Mouse (Mus musculus): ENCODE data around the gene Stam2. TPM values are rescaled to one million over a fixed set of nuclear protein-coding genes. Genes with fewer than 3 reads are reported as not detected.
A peak's percentile ranks its signal among the peaks of the same experiment; 100 is the strongest.

The Stam2 gene
- polyA plus RNA-seq, 2 experiments, result 17.2 to 33.1 TPM

GRCm38 (mm10) chr2:52694604-52695003 lies 47.5 kb downstream of the Stam2 start:
- 81% methylated on average over 6 of the region's 6 CpGs for WGBS
- ATAC-seq (ENCODE audit: low FRiP score, low read depth) (no peak), DNase-seq (ENCODE audit: low spot score) (no peak)
- Histone ChIP-seq H3K27ac (replicated peaks; ENCODE audit: low read depth, low read length) (no peak overlapping the region), H3K4me2 (replicated peaks; ENCODE audit: low read depth, low read length, severe bottlenecking) (no peak overlapping the region), H3K9me3 (ENCODE audit: control insufficient read depth, low read length) (no peaks in the 10 kb centered on the region), H3K9ac (ENCODE audit: low read depth, low read length, severe bottlenecking) (no peak overlapping the region), H3K27me3 (ENCODE audit: control insufficient read depth, insufficient read depth, low read length) (no peaks in the 10 kb centered on the region), H3K4me3 (replicated peaks; ENCODE audit: low read length) (no peak overlapping the region), H3K36me3 (ENCODE audit: control insufficient read depth, insufficient read depth, low read length) (peaks cover 31% of the 10 kb centered on the region), H3K4me1 (ENCODE audit: control insufficient read depth, insufficient read depth, low read length) (no peaks in the 10 kb centered on the region)
- TF ChIP-seq POLR2A (IDR thresholded peaks at IDR 0.05; ENCODE audit: borderline replicate concordance, extremely low read depth, insufficient read depth, insufficient read length), result no peak

GRCm38 (mm10) chr2:52691745-52692144 lies 50.3 kb downstream of the Stam2 start:
- Histone ChIP-seq H3K4me2 (replicated peaks; ENCODE audit: low read depth, low read length, severe bottlenecking) (no peak overlapping the region), H3K36me3 (ENCODE audit: control insufficient read depth, insufficient read depth, low read length) (peaks cover 29% of the 10 kb centered on the region), H3K4me3 (replicated peaks; ENCODE audit: low read length) (no peak overlapping the region), H3K9ac (ENCODE audit: low read depth, low read length, severe bottlenecking) (no peak overlapping the region), H3K4me1 (ENCODE audit: control insufficient read depth, insufficient read depth, low read length) (no peaks in the 10 kb centered on the region), H3K27ac (replicated peaks; ENCODE audit: low read depth, low read length) (no peak overlapping the region), H3K9me3 (ENCODE audit: control insufficient read depth, low read length) (no peaks in the 10 kb centered on the region), H3K27me3 (ENCODE audit: control insufficient read depth, insufficient read depth, low read length) (no peaks in the 10 kb centered on the region)
- TF ChIP-seq POLR2A (IDR thresholded peaks at IDR 0.05; ENCODE audit: borderline replicate concordance, extremely low read depth, insufficient read depth, insufficient read length), result no peak
- 67% methylated on average over 4 of the region's 4 CpGs for WGBS
- DNase-seq (ENCODE audit: low spot score) (no peak), ATAC-seq (ENCODE audit: low FRiP score, low read depth) (no peak)

DNA sequence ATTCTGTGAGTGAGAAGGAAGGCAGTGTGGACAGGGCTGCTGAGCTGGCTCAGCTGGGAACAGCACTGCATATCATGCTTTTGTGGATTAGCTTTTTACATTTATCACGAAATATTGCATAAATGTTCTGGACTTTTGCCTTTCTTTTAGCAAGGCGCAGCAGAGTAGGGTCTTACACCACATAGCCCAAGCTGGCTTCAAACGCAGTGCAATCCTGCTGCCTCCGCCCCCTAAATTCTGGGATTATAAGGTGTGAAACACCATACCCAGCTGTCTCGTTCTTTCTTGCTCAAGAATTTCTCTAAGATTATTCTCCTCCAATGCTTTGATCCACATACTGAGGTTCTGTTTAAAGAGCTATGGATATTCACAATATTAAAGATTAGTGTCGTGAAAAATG lies 55.5 kb downstream of the Stam2 start:
- H3K4me3 ChIP-seq (replicated peaks; ENCODE audit: low read length), result no peak overlapping the region
- H3K9me3 ChIP-seq (ENCODE audit: control insufficient read depth, low read length), result no peaks in the 10 kb centered on the region
- H3K36me3 ChIP-seq (ENCODE audit: control insufficient read depth, insufficient read depth, low read length), result peaks cover 8% of the 10 kb centered on the region; the same call in 1 of the 2 replicates
- 74% methylated on average over 6 of the region's 6 CpGs for WGBS
- no peak overlapping the region for H3K4me2 ChIP-seq (replicated peaks; ENCODE audit: low read depth, low read length, severe bottlenecking)
- no peak for TF ChIP-seq POLR2A (IDR thresholded peaks at IDR 0.05; ENCODE audit: borderline replicate concordance, extremely low read depth, insufficient read depth, insufficient read length)
- no peaks in the 10 kb centered on the region for H3K4me1 ChIP-seq (ENCODE audit: control insufficient read depth, insufficient read depth, low read length)
- no peak overlapping the region for H3K27ac ChIP-seq (replicated peaks; ENCODE audit: low read depth, low read length)
- no peak overlapping the region for H3K9ac ChIP-seq (ENCODE audit: low read depth, low read length, severe bottlenecking)
- ATAC-seq (ENCODE audit: low FRiP score, low read depth) (no peak), DNase-seq (ENCODE audit: low spot score) (no peak)
- H3K27me3 ChIP-seq (ENCODE audit: control insufficient read depth, insufficient read depth, low read length), result no peaks in the 10 kb centered on the region

DNA sequence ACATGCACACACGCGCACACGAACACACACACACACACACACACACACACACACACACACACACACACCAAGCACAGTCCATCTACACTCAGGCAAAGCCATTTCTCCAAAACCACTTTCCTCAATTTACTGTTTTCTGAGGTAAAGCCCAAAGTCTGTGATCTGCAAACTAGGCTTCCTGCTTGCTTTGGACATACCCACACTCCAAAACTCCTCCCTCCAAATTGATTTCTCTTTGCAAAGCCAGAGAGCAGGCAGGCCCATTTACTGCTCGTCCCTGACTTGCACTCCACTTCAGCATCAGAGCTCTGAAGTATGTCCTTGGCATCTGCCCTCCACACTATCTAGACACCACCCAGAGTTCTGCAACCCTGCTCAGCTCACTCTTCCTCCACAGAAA lies 64.5 kb downstream of the Stam2 start:
- 64% methylated on average over 4 of the region's 4 CpGs for WGBS
- no peak for DNase-seq (ENCODE audit: low spot score)

DNA sequence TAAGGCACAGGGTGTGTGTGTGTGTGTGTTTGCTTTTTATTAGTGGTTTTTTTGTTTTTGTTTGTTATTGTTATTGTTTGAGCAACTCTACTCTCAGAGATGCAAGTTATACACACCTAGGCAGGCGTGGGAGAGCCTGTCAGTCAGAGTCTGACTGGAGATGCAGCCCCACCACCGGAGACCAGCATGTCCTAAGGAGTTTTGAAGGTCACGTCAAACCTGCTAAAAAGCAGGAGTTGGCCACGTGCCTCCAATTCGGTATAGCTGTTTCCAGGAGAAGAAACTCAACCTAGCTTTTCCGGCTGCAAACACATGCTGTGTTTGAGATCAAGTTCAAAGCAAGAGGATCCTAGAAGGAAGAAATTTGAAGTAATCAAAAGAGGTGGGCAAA lies 65.2 kb downstream of the Stam2 start:
- peaks cover 7% of the 10 kb centered on the region for H3K4me1 ChIP-seq (ENCODE audit: control insufficient read depth, insufficient read depth, low read length)
- peak overlapping the region; percentile 66 for H3K4me3 ChIP-seq (replicated peaks; ENCODE audit: low read length)
- H3K4me2 ChIP-seq (replicated peaks; ENCODE audit: low read depth, low read length, severe bottlenecking), result peak overlapping the region; percentile 95
- no peak for DNase-seq (ENCODE audit: low spot score)
- H3K36me3 ChIP-seq (ENCODE audit: control insufficient read depth, insufficient read depth, low read length), result no peaks in the 10 kb centered on the region
- H3K27ac ChIP-seq (replicated peaks; ENCODE audit: low read depth, low read length), result no peak overlapping the region
- no peak for TF ChIP-seq POLR2A (IDR thresholded peaks at IDR 0.05; ENCODE audit: borderline replicate concordance, extremely low read depth, insufficient read depth, insufficient read length)
- 6% methylated on average over 6 of the region's 6 CpGs for WGBS
- peaks cover 13% of the 10 kb centered on the region for H3K27me3 ChIP-seq (ENCODE audit: control insufficient read depth, insufficient read depth, low read length)
- H3K9ac ChIP-seq (ENCODE audit: low read depth, low read length, severe bottlenecking), result peak overlapping the region; percentile 83
- H3K9me3 ChIP-seq (ENCODE audit: control insufficient read depth, low read length), result no peaks in the 10 kb centered on the region
- no peak for ATAC-seq (ENCODE audit: low FRiP score, low read depth)

More for the DNA sequence above, 64.5 kb downstream of the Stam2 start:
- Histone ChIP-seq H3K4me2 (replicated peaks; ENCODE audit: low read depth, low read length, severe bottlenecking) (no peak overlapping the region), H3K27ac (replicated peaks; ENCODE audit: low read depth, low read length) (no peak overlapping the region), H3K9ac (ENCODE audit: low read depth, low read length, severe bottlenecking) (no peak overlapping the region), H3K4me3 (replicated peaks; ENCODE audit: low read length) (no peak overlapping the region), H3K9me3 (ENCODE audit: control insufficient read depth, low read length) (no peaks in the 10 kb centered on the region), H3K36me3 (ENCODE audit: control insufficient read depth, insufficient read depth, low read length) (no peaks in the 10 kb centered on the region), H3K27me3 (ENCODE audit: control insufficient read depth, insufficient read depth, low read length) (peaks cover 13% of the 10 kb centered on the region), H3K4me1 (ENCODE audit: control insufficient read depth, insufficient read depth, low read length) (peaks cover 7% of the 10 kb centered on the region)
- ATAC-seq (ENCODE audit: low FRiP score, low read depth), result no peak
- no peak for TF ChIP-seq POLR2A (IDR thresholded peaks at IDR 0.05; ENCODE audit: borderline replicate concordance, extremely low read depth, insufficient read depth, insufficient read length)

Data from limb, embryonic 14.5 days (tissue).